ENCODE assay signal across 22 mouse cellular contexts in genomic region chr12:41829517-41829916, GRCm38 (mm10).
A peak's percentile ranks its signal among the peaks of the same experiment; 100 is the strongest.
DNase-seq lines count a peak whose midpoint lies in the region; ATAC-seq and TF ChIP-seq lines count a peak whose summit lies in the region.
"Had no signal": no experiment of that assay in that cellular context is flagged by ENCODE, and none has a peak within 500 bp of the region (broad histone marks: within the 10 kb centered on the region; RNA-seq: fewer than 3 reads in every experiment).

No protein-coding gene starts in this region.

- no peak overlapping the region for H3K4me3 ChIP-seq in forebrain, embryonic 16.5 days (replicated peaks; ENCODE audit: low read length)
- H3K4me3 ChIP-seq in forebrain, embryonic 11.5 days (ENCODE audit: low read depth, low read length) = no peak overlapping the region
- H3K4me3 ChIP-seq: embryonic facial prominence, embryonic 15.5 days; erythroblast, embryonic 14.5 days; forebrain, embryonic 12.5 days; hindbrain, embryonic 15.5 days had no signal

- no peaks in the 10 kb centered on the region for H3K9me3 ChIP-seq in forebrain, embryonic 16.5 days (ENCODE audit: control insufficient read depth, low read length)
- H3K9me3 ChIP-seq in forebrain, embryonic 11.5 days (ENCODE audit: control insufficient read depth, low read length) = no peaks in the 10 kb centered on the region
- H3K9me3 ChIP-seq: embryonic facial prominence, embryonic 15.5 days; forebrain, embryonic 12.5 days; hindbrain, embryonic 15.5 days had no signal

- no peak overlapping the region for H3K4me2 ChIP-seq in forebrain, embryonic 16.5 days (ENCODE audit: low read length)
- no peak overlapping the region for H3K4me2 ChIP-seq in forebrain, embryonic 11.5 days (ENCODE audit: low read depth, low read length, severe bottlenecking)
- H3K4me2 ChIP-seq: embryonic facial prominence, embryonic 15.5 days; forebrain, embryonic 12.5 days; heart, embryonic 11.5 days; hindbrain, embryonic 15.5 days had no signal

- no peak for DNase-seq in forebrain, embryonic 11.5 days (ENCODE audit: low spot score)
- DNase-seq in brain, embryonic 14.5 days (ENCODE audit: low read depth) = peak; percentile 75
- peak; percentile 15 to 42 for DNase-seq in layer of hippocampus, adult 18-20 months (ENCODE audit: low spot score in 2 of 2)
- DNase-seq in layer of hippocampus, postnatal 10 days (ENCODE audit: low spot score in 2 of 2) = peak; percentile 41 to 45
- DNase-seq in heart, postnatal 25 days (ENCODE audit: low spot score) = no peak
- no peak for DNase-seq in MN1 (ENCODE audit: low spot score)
- DNase-seq: adrenal gland, adult 8-10 months; adrenal gland, postnatal 36 days; cerebellum, adult 11 months; cerebellum, adult 9-11 months; embryo, embryonic 11 days; gastrocnemius, postnatal 10 days; heart, adult 18-20 months; heart, postnatal 36 days had no signal

- no peak for TF ChIP-seq POLR2A in brain, embryonic 14.5 days (IDR thresholded peaks at IDR 0.05; ENCODE audit: borderline replicate concordance, extremely low read depth, insufficient read depth, insufficient read length, poor library complexity, severe bottlenecking)

- intact Hi-C loops in heart, postnatal 25 days (cut with DNase I) = no loop called here

- ATAC-seq in forebrain, embryonic 16.5 days = peak; percentile 72
- ATAC-seq in forebrain, embryonic 11.5 days (replicated peaks; ENCODE audit: low FRiP score) = no peak
- ATAC-seq: inflammation-experienced regulatory T-cells, adult 6 months; intestine, postnatal 0 days had no signal

- H3K36me3 ChIP-seq in forebrain, embryonic 16.5 days (ENCODE audit: control insufficient read depth, insufficient read depth) = no peaks in the 10 kb centered on the region
- H3K36me3 ChIP-seq in forebrain, embryonic 11.5 days (ENCODE audit: control insufficient read depth, insufficient read depth, low read length) = no peaks in the 10 kb centered on the region
- H3K36me3 ChIP-seq: embryonic facial prominence, embryonic 15.5 days; forebrain, embryonic 12.5 days; hindbrain, embryonic 15.5 days had no signal

- H3K27me3 ChIP-seq in forebrain, embryonic 16.5 days (replicated peaks; ENCODE audit: control insufficient read depth, insufficient read depth, low read length) = no peaks in the 10 kb centered on the region
- no peaks in the 10 kb centered on the region for H3K27me3 ChIP-seq in forebrain, embryonic 11.5 days (ENCODE audit: control insufficient read depth, insufficient read depth, low read length)
- H3K27me3 ChIP-seq: embryonic facial prominence, embryonic 15.5 days; forebrain, embryonic 12.5 days; hindbrain, embryonic 15.5 days had no signal

- H3K27ac ChIP-seq in forebrain, embryonic 16.5 days (ENCODE audit: low read length) = no peak overlapping the region
- H3K27ac ChIP-seq in forebrain, embryonic 11.5 days (ENCODE audit: low read depth, low read length) = no peak overlapping the region
- H3K27ac ChIP-seq: embryonic facial prominence, embryonic 15.5 days; forebrain, embryonic 12.5 days; hindbrain, embryonic 15.5 days had no signal

- H3K4me1 ChIP-seq in forebrain, embryonic 16.5 days (replicated peaks; ENCODE audit: control insufficient read depth, insufficient read depth, low read length) = no peaks in the 10 kb centered on the region; the same call in 1 of the 2 replicates
- no peaks in the 10 kb centered on the region for H3K4me1 ChIP-seq in forebrain, embryonic 11.5 days (replicated peaks; ENCODE audit: control insufficient read depth, insufficient read depth, low read length)
- H3K4me1 ChIP-seq: embryonic facial prominence, embryonic 15.5 days; forebrain, embryonic 12.5 days; hindbrain, embryonic 15.5 days had no signal

- WGBS in forebrain, embryonic 16.5 days = 65% methylated on average over 6 of the region's 6 CpGs
- 94% methylated on average over 6 of the region's 6 CpGs for WGBS in forebrain, embryonic 11.5 days

- TF ChIP-seq CTCF in brain, embryonic 14.5 days (IDR thresholded peaks at IDR 0.05; ENCODE audit: borderline replicate concordance, extremely low read depth, insufficient read depth, insufficient read length) = no peak

- H3K9ac ChIP-seq in forebrain, embryonic 16.5 days (replicated peaks; ENCODE audit: low read depth, low read length) = no peak overlapping the region
- H3K9ac ChIP-seq in forebrain, embryonic 11.5 days (ENCODE audit: low read length) = no peak overlapping the region
- H3K9ac ChIP-seq: embryonic facial prominence, embryonic 15.5 days; forebrain, embryonic 12.5 days; hindbrain, embryonic 15.5 days had no signal

Comparison
In these comparisons a context has a peak if more than half of its experiments do, and no peak if none do; other contexts are left out.
1. DNase-seq: peak in brain, embryonic 14.5 days (single experiment), layer of hippocampus, adult 18-20 months (2 of 2) and layer of hippocampus, postnatal 10 days (2 of 2); none in forebrain, embryonic 11.5 days (single experiment), heart, postnatal 25 days (single experiment) and MN1 (single experiment).